25 mouse cellular contexts compared by ENCODE assay signal in the genomic region with DNA sequence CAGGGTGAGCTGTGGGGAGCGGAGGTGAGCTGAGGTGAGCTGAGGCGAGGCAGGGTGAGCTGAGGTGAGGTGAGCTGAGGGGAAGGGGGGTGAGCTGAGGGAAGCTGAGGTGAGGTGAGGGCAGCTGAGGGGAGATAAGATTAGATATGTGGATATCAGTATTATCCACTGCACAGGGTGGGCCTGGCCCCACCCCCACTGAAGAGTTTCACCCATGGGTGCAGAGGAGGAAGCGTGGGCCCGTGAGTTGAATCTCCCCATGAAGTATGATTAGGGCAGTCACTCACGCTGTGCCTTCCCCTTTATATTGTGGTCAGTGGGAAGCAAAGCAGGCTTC.
DNase-seq lines count a peak whose midpoint lies in the region; ATAC-seq and TF ChIP-seq lines count a peak whose summit lies in the region.
"Had no signal": no experiment of that assay in that cellular context is flagged by ENCODE, and none has a peak within 500 bp of the region (broad histone marks: within the 10 kb centered on the region; RNA-seq: fewer than 3 reads in every experiment).

No protein-coding gene starts in this region.

- no peak for TF ChIP-seq POLR2A in small intestine, adult 2 months (IDR thresholded peaks at IDR 0.05; ENCODE audit: low read depth, low read length)

- no peak for ATAC-seq in CD4-positive, CD25-positive, alpha-beta regulatory T cell, adult 4 months
- peak; percentile 49 for ATAC-seq in G1E (ENCODE audit: extremely low read depth, insufficient number of reproducible peaks, low FRiP score, poor library complexity, severe bottlenecking)
- ATAC-seq: forebrain, embryonic 14.5 days; hindbrain, embryonic 16.5 days; intestine, postnatal 0 days; Patski had no signal

- H3K27ac ChIP-seq in small intestine, adult 2 months (ENCODE audit: insufficient read depth, low read depth, low read length), result peak overlapping the region; percentile 93
- H3K27ac ChIP-seq: embryonic facial prominence, embryonic 12.5 days; embryonic facial prominence, embryonic 15.5 days; heart, adult 2 months; hindbrain, embryonic 10.5 days; hindbrain, embryonic 13.5 days had no signal

- H3K4me3 ChIP-seq in G1E (ENCODE audit: low read depth, low read length), result peak overlapping the region; percentile 51; the same call in 1 of the 2 replicates
- H3K4me3 ChIP-seq in small intestine, adult 2 months (ENCODE audit: low read depth, low read length), result no peak overlapping the region
- H3K4me3 ChIP-seq: embryonic facial prominence, embryonic 12.5 days; embryonic facial prominence, embryonic 15.5 days; heart, adult 2 months; hindbrain, embryonic 10.5 days; hindbrain, embryonic 13.5 days had no signal

- peak; percentile 32 for DNase-seq in CD4-positive, CD25-positive, alpha-beta regulatory T cell, adult 2 months (ENCODE audit: low read depth, low spot score)
- DNase-seq in G1E (ENCODE audit: low spot score), result peak; percentile 27
- DNase-seq in T-cell, adult 2 months (ENCODE audit: low spot score), result peak; percentile 21
- DNase-seq in retina, embryonic 14.5 days (ENCODE audit: low spot score), result no peak
- no peak for DNase-seq in lung, postnatal 25 days (ENCODE audit: low spot score)
- no peak for DNase-seq in heart, adult 8-10 months (ENCODE audit: low spot score)
- DNase-seq: adrenal gland, adult 2 months; adrenal gland, postnatal 14 days; cerebellum, adult 11 months; cerebellum, adult 2 months; cerebellum, adult 9-11 months; cerebellum, postnatal 25 days; gastrocnemius, postnatal 25 days; heart, adult 2 months; heart, postnatal 36 days had no signal

- H3K36me3 ChIP-seq in G1E (replicated peaks), result no peaks in the 10 kb centered on the region
- H3K36me3 ChIP-seq in small intestine, adult 2 months (ENCODE audit: control insufficient read depth, insufficient read depth, low read length), result no peaks in the 10 kb centered on the region
- H3K36me3 ChIP-seq: embryonic facial prominence, embryonic 12.5 days; embryonic facial prominence, embryonic 15.5 days; hindbrain, embryonic 10.5 days; hindbrain, embryonic 13.5 days had no signal

- H3K4me1 ChIP-seq in G1E (ENCODE audit: insufficient read depth, low read depth, low read length), result peaks cover 32% of the 10 kb centered on the region
- H3K4me1 ChIP-seq in small intestine, adult 2 months (ENCODE audit: control insufficient read depth, insufficient read depth, insufficient read length, low read length), result peaks cover 18% of the 10 kb centered on the region
- H3K4me1 ChIP-seq: embryonic facial prominence, embryonic 12.5 days; embryonic facial prominence, embryonic 15.5 days; hindbrain, embryonic 10.5 days; hindbrain, embryonic 13.5 days had no signal

- no peaks in the 10 kb centered on the region for H3K27me3 ChIP-seq in G1E (ENCODE audit: insufficient read depth, low read length)
- no peaks in the 10 kb centered on the region for H3K27me3 ChIP-seq in small intestine, adult 2 months (ENCODE audit: control insufficient read depth, insufficient read depth, low read length)
- H3K27me3 ChIP-seq: embryonic facial prominence, embryonic 12.5 days; embryonic facial prominence, embryonic 15.5 days; hindbrain, embryonic 13.5 days; Patski had no signal

- peaks cover 7% of the 10 kb centered on the region for H3K9me3 ChIP-seq in G1E (replicated peaks)
- H3K9me3 ChIP-seq: embryonic facial prominence, embryonic 12.5 days; embryonic facial prominence, embryonic 15.5 days; hindbrain, embryonic 10.5 days had no signal

- 36% methylated on average over 5 of the region's 5 CpGs for WGBS in small intestine, adult 2 months

- TF ChIP-seq CTCF in G1E (IDR thresholded peaks at IDR 0.05; ENCODE audit: low read depth, low read length), result no peak
- TF ChIP-seq CTCF in small intestine, adult 2 months (IDR thresholded peaks at IDR 0.05; ENCODE audit: extremely low read depth, insufficient read length, insufficient replicate concordance, low read depth, low read length), result no peak

Comparison
In these comparisons a context has a peak if more than half of its experiments do, and no peak if none do; other contexts are left out.
1. DNase-seq: peak in CD4-positive, CD25-positive, alpha-beta regulatory T cell, adult 2 months (single experiment), G1E (single experiment) and T-cell, adult 2 months (single experiment); none in retina, embryonic 14.5 days (single experiment), lung, postnatal 25 days (single experiment) and heart, adult 8-10 months (single experiment).